Mouse (Mus musculus): ENCODE measurements around the gene Mogs. TPM values are rescaled to one million over a fixed set of nuclear protein-coding genes. Genes with fewer than 3 reads are reported as not detected.
A peak's percentile ranks its signal among the peaks of the same experiment; 100 is the strongest.

Gene Mogs
- polyA plus RNA-seq, 1 experiment = 33.5 TPM

- no peak overlapping the region for H3K27ac ChIP-seq (ENCODE audit: insufficient read depth, low read length)
- 17% methylated on average over 7 of the region's 7 CpGs for WGBS
- H3K4me1 ChIP-seq (ENCODE audit: control insufficient read depth, insufficient read depth, low read length) = peaks cover 15% of the 10 kb centered on the region
- H3K4me3 ChIP-seq (replicated peaks; ENCODE audit: insufficient read depth, low read depth, low read length) = no peak overlapping the region
- no peaks in the 10 kb centered on the region for H3K27me3 ChIP-seq (ENCODE audit: control insufficient read depth, insufficient read depth, low read length)
- DNase-seq = peak in 1 of 2 experiments; percentile 41
- TF ChIP-seq CTCF (IDR thresholded peaks at IDR 0.05; ENCODE audit: borderline replicate concordance, insufficient read depth, low read depth, low read length) (no peak), POLR2A (IDR thresholded peaks at IDR 0.05; ENCODE audit: borderline replicate concordance, insufficient read depth, low read length) (no peak)
These were observed 4.4 kb downstream of the Mogs start for GRCm38 (mm10) chr6:83119734-83120051.

GRCm38 (mm10) chr6:83120930-83121862 lies 5.9 kb downstream of the Mogs start, which contains the start of gene Wbp1:
Gene Wbp1, minus strand, starts transcription at chr6:83121559.
- Histone ChIP-seq H3K4me1 (ENCODE audit: control insufficient read depth, insufficient read depth, low read length) (peaks cover 11% of the 10 kb centered on the region), H3K27me3 (ENCODE audit: control insufficient read depth, insufficient read depth, low read length) (no peaks in the 10 kb centered on the region), H3K27ac (ENCODE audit: insufficient read depth, low read length) (peak within 1 kb of the TSS; percentile 59), H3K4me3 (replicated peaks; ENCODE audit: insufficient read depth, low read depth, low read length) (peak within 1 kb of the TSS; percentile 81)
- peak; percentile 70 for TF ChIP-seq POLR2A (IDR thresholded peaks at IDR 0.05; ENCODE audit: borderline replicate concordance, insufficient read depth, low read length)
- TF ChIP-seq CTCF (IDR thresholded peaks at IDR 0.05; ENCODE audit: borderline replicate concordance, insufficient read depth, low read depth, low read length) = no peak
- peak; percentile 92 to 99 for DNase-seq
- WGBS = under 1% methylated on average over 38 of the region's 38 CpGs

- Histone ChIP-seq H3K4me1 (ENCODE audit: control insufficient read depth, insufficient read depth, low read length) (peaks cover 5% of the 10 kb centered on the region), H3K4me3 (replicated peaks; ENCODE audit: insufficient read depth, low read depth, low read length) (peak overlapping the region; percentile 63), H3K27ac (ENCODE audit: insufficient read depth, low read length) (peak overlapping the region; percentile 50), H3K27me3 (ENCODE audit: control insufficient read depth, insufficient read depth, low read length) (no peaks in the 10 kb centered on the region)
- under 1% methylated on average over 50 of the region's 52 CpGs for WGBS
- DNase-seq = peak in 1 of 2 experiments; percentile 31
- TF ChIP-seq CTCF (IDR thresholded peaks at IDR 0.05; ENCODE audit: borderline replicate concordance, insufficient read depth, low read depth, low read length) (no peak), POLR2A (IDR thresholded peaks at IDR 0.05; ENCODE audit: borderline replicate concordance, insufficient read depth, low read length) (no peak)
These were observed 6.8 kb downstream of the Mogs start for GRCm38 (mm10) chr6:83121863-83122710.

GRCm38 (mm10) chr6:83122961-83123360 lies 7.7 kb downstream of the Mogs start:
- Histone ChIP-seq H3K4me3 (replicated peaks; ENCODE audit: insufficient read depth, low read depth, low read length) (no peak overlapping the region), H3K4me1 (ENCODE audit: control insufficient read depth, insufficient read depth, low read length) (peaks cover 5% of the 10 kb centered on the region), H3K27ac (ENCODE audit: insufficient read depth, low read length) (no peak overlapping the region), H3K27me3 (ENCODE audit: control insufficient read depth, insufficient read depth, low read length) (no peaks in the 10 kb centered on the region)
- no peak for DNase-seq
- whole genome bisulfite sequencing = 64% methylated on average over 5 of the region's 5 CpGs
- no peak for TF ChIP-seq POLR2A (IDR thresholded peaks at IDR 0.05; ENCODE audit: borderline replicate concordance, insufficient read depth, low read length)
- TF ChIP-seq CTCF (IDR thresholded peaks at IDR 0.05; ENCODE audit: borderline replicate concordance, insufficient read depth, low read depth, low read length) = no peak

GRCm38 (mm10) chr6:83124851-83125312 lies 9.6 kb downstream of the Mogs start:
- peak; percentile 88 to 90 for DNase-seq
- Histone ChIP-seq H3K4me3 (replicated peaks; ENCODE audit: insufficient read depth, low read depth, low read length) (peak overlapping the region; percentile 95), H3K27me3 (ENCODE audit: control insufficient read depth, insufficient read depth, low read length) (no peaks in the 10 kb centered on the region), H3K27ac (ENCODE audit: insufficient read depth, low read length) (no peak overlapping the region), H3K4me1 (ENCODE audit: control insufficient read depth, insufficient read depth, low read length) (peaks cover 4% of the 10 kb centered on the region)
- WGBS = under 1% methylated on average over 30 of the region's 30 CpGs
- TF ChIP-seq POLR2A (IDR thresholded peaks at IDR 0.05; ENCODE audit: borderline replicate concordance, insufficient read depth, low read length) = peak; percentile 51; the same call in 1 of the 2 replicates
- no peak for TF ChIP-seq CTCF (IDR thresholded peaks at IDR 0.05; ENCODE audit: borderline replicate concordance, insufficient read depth, low read depth, low read length)

- peak within 1 kb of the TSS; percentile 95 for H3K4me3 ChIP-seq (replicated peaks; ENCODE audit: insufficient read depth, low read depth, low read length)
- H3K4me1 ChIP-seq (ENCODE audit: control insufficient read depth, insufficient read depth, low read length) = no peaks in the 10 kb centered on the region; the same call in 1 of the 2 replicates
- 26% methylated on average over 5 of the region's 5 CpGs for WGBS
- no peak for DNase-seq
- H3K27me3 ChIP-seq (ENCODE audit: control insufficient read depth, insufficient read depth, low read length) = no peaks in the 10 kb centered on the region
- no peak within 1 kb of the TSS for H3K27ac ChIP-seq (ENCODE audit: insufficient read depth, low read length)
- no peak for TF ChIP-seq CTCF (IDR thresholded peaks at IDR 0.05; ENCODE audit: borderline replicate concordance, insufficient read depth, low read depth, low read length)
These were observed 10.0 kb downstream of the Mogs start, which contains the start of gene Ino80b for GRCm38 (mm10) chr6:83125331-83125730. Gene Ino80b, minus strand, starts transcription at chr6:83125431.

GRCm38 (mm10) chr6:83127419-83127818 lies 12.1 kb downstream of the Mogs start:
- Histone ChIP-seq H3K27me3 (ENCODE audit: control insufficient read depth, insufficient read depth, low read length) (no peaks in the 10 kb centered on the region), H3K4me1 (ENCODE audit: control insufficient read depth, insufficient read depth, low read length) (no peaks in the 10 kb centered on the region; the same call in 1 of the 2 replicates), H3K27ac (ENCODE audit: insufficient read depth, low read length) (no peak overlapping the region), H3K4me3 (replicated peaks; ENCODE audit: insufficient read depth, low read depth, low read length) (no peak overlapping the region)
- no peak for DNase-seq
- 93% methylated on average over 5 of the region's 5 CpGs for WGBS
- TF ChIP-seq POLR2A (IDR thresholded peaks at IDR 0.05; ENCODE audit: borderline replicate concordance, insufficient read depth, low read length) (no peak), CTCF (IDR thresholded peaks at IDR 0.05; ENCODE audit: borderline replicate concordance, insufficient read depth, low read depth, low read length) (no peak)
